Mouse (Mus musculus): ENCODE data around the gene Nectin1.
A peak's percentile ranks its signal among the peaks of the same experiment; 100 is the strongest.

Gene Nectin1

GRCm38 (mm10) chr9:43768779-43769178 is 25.0 kb downstream of the Nectin1 start:
- no peak for DNase-seq

- no peak for DNase-seq
Measured at GRCm38 (mm10) chr9:43769228-43769627, 25.4 kb downstream of the Nectin1 start.

DNA sequence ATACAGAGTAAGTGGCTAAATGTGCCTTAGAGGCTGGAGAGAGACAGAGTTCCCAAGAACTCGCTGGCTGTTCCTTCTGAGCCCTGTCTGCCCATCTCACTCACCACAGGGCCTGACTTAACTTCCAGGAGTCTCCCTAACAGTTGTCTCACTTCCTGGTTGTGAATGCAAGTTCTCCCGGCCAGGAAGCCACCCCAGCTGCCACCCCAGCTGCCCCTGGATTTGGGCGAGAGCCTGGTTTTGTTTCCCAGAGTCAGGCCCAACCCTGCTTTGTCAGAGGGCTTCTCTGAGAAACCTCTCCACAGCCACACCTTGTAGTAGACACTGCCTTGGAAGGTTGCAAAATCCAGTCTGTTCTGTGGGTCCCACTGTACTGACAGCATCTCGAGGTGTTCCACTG is 26.2 kb downstream of the Nectin1 start:
- no peak for DNase-seq

DNA sequence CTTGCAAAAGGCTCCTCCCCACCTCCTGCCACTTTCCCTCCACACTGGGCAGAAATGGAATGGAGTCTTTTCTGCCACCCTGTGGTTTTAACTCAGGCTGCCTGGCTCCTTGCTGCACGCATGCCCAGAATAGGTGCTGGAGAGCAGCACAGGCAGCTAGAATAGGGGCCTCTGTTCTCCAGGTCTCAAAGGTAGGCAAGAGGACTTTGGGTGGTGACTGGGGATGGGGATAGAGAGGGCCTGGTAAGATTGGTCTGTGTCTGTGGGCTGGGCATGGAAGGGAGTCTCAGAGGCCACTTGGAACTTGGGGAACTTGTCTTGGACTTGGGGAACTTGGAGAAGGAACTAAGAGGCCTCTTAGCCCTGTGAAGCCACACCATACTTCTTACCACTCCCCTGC is 27.3 kb downstream of the Nectin1 start:
- no peak for DNase-seq

DNA sequence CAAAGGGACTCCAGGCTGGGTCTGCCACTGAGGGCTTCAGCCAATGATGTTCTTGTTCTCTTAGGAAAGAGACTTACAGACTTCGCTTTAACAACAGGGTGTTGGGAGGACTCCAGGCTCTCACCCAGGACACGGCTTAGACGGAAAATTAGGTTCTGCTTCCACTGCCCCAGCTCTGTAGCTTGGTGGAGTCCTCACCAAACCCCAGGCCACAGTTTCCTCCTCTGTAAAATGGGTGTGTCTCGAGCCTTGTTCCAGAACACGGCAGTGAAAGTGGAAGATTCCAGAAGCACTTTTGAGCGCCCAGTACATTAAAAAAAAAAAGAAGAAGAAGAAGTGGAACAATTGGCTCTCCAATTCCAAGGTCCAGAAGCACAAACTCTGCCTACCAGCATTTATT is 28.7 kb downstream of the Nectin1 start:
- DNase-seq = no peak

GRCm38 (mm10) chr9:43773521-43773920 is 29.7 kb downstream of the Nectin1 start:
- DNase-seq = no peak

GRCm38 (mm10) chr9:43774427-43774826 is 30.6 kb downstream of the Nectin1 start:
- no peak for DNase-seq

- no peak for DNase-seq
Measured at GRCm38 (mm10) chr9:43776231-43776630, 32.4 kb downstream of the Nectin1 start.

DNA sequence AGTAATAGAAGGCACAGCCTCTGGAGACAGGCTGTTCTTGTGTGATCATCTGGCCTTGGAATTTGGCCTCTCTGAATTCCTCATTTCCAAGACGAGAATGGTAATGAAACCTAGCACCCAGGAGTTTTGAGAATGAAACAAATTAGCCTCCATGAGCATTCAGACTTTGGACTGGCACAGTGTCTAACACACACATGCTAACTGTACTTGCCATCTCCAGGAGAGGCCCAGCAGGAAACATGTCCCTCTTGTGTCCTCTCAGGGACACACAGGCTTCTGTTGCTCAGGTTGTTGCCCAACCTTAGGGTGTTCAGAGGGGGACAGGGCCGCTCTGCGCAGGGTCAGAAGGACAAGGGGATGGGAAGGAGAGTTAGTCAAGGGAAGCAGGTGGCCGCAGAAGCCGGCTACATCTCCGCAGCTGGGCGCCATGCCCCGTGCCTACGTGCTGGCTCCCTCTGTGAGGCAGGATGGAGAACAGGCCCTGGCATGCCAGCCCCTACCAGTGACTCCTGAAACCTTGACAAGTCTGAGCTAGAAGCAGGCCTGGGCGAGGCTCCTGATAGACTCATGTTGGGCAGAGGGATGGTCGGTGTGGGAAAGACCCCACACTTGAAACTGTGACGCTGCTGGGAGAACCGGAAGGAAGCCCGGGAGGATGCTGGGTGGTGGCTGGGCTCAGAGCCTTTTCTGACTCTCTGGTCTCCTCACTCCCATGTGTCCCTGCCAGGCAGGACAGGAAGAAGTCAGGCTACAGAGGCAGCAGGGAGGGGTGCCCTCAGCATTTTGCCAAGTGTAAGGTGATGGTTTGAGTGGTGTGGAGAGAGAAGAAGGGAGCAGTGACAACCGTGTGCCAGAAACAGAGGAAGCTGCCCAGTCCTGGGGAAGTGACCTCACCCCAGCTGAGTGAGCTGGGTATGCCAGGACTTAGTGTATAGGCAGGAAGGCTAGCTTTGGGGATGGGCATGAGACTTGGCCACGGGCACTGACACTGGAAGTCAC is 33.9 kb downstream of the Nectin1 start:
- DNase-seq = no peak

- no peak for DNase-seq
Measured at GRCm38 (mm10) chr9:43780883-43781282, 37.1 kb downstream of the Nectin1 start.

DNA sequence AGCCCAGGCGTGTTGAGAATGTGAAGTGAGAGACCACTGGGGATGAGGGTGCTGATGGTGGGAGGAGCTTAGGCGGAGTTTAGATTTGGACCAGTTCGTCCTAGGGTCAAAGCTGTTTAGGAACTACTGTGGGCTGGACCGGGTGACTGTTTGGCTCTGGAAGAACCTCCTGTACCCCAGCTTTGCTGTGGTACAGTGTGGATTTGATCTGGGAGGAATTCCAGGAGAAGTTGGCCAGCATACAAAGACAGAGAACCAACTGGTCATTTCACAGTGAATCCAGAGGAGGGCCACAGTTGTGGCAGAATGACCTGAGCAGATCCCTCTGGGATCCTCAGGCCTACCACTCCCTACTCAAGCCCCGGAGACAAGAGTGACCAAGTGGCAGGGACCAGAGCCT is 38.6 kb downstream of the Nectin1 start:
- no peak for DNase-seq

DNA sequence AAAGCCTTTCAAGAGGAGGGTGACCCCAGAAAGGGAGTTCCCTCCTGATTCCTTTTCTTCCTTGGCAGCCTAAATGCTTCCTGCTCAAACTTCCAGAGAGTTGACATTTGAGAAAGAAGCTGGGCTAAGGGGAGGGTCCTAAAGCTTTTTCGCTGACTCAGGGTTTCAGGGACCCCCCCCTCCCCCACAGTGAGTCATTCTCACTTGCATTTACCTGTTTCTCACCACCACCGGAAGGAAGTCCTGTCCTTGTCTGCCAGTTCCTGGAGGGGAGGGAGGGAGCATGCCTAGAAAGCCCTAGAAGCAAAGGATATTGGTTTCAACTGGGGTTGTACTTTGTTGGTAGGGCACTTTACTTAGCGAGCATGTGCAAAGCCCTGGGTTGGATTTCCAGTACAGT is 40.2 kb downstream of the Nectin1 start:
- no peak for DNase-seq

- no peak for DNase-seq
Measured at GRCm38 (mm10) chr9:43784841-43785240, 41.1 kb downstream of the Nectin1 start.

GRCm38 (mm10) chr9:43787591-43787990 is 43.8 kb downstream of the Nectin1 start:
- no peak for DNase-seq

DNA sequence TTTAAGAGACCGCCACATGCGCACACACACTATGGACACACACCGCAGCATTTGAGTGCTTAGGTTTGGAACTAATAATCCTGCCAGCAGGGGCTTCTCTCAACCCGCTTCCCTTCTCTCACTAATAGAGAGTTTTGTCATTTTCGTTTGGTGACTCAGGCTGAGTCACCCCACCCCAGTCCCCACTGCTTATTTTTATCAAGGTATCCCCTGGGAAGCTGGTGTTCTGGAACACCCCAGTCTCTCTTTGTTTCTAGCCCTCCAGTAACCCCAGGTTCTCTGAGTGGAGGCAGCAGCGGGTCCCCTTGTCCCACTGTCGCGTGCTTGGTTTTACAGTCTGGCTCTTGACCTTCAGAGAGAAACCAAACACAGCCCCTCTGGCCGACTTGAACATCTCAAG is 48.9 kb downstream of the Nectin1 start:
- no peak for DNase-seq

DNA sequence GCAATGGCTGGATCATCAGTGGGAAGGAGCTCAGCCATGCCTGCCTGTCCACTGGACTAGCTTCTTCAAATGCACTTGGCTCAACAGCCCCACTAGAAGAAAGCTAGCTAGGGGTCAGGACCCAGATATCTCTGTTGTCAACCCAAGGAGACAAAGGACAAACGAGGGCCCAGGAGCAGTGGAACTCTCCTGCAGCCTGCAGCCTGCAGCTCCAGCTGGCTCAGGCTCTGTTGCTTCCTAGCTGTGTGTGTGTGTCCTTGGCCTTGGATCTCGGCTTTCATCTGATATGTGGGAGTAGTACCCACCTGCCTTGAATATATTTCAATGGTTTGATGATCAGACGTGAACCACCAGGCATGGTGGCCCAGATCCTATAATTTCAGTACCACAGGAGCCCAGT is 49.6 kb downstream of the Nectin1 start:
- DNase-seq = no peak

GRCm38 (mm10) chr9:43796031-43796430 is 52.2 kb downstream of the Nectin1 start:
- DNase-seq = no peak

GRCm38 (mm10) chr9:43796841-43797740 is 53.3 kb downstream of the Nectin1 start:
- peak; percentile 95 for DNase-seq

- no peak for DNase-seq
Measured at GRCm38 (mm10) chr9:43797746-43798145, 54.0 kb downstream of the Nectin1 start.

DNA sequence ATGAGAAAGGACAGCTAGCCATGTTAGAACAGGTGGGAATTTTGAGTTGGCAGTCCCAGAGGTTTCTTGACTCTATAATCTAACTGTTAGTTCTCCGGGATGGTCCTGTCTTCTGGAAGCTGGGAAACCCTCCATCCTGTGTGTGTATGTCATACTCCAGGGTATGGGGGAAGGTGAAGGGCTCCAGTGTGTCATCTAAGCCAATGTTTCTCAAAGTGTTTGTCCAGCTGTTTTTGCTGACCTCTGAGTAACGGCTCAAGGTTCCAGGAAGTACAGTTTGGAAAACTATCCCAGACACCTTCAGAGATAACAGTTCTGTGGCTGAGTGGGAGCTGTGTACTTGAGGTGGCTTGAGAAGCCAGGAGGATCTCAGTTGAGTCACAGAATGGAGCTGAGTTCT is 56.7 kb downstream of the Nectin1 start:
- DNase-seq = no peak

- DNase-seq = peak; percentile 99
Measured at GRCm38 (mm10) chr9:43801911-43802310, 58.1 kb downstream of the Nectin1 start.

GRCm38 (mm10) chr9:43807565-43807964 is 63.8 kb downstream of the Nectin1 start:
- DNase-seq = no peak

DNA sequence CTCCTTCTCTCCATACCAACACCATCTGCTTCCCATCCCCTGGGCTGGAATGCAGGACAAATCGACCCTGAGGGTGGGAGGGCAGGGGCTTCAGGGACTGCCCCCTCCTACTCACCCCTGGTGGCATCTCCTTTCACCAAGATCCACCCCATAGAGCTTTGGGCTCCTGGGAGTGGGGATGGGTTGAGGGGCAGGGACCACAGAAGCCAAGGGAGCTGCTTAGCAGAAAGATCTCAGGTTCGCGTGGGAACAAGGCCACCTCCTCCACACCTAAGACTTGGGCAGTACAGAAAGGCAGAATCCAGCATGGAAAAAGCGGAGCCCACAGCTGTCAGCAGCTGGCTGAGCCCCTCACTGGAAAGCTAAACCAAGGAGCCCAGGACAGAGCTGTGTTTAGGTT is 64.3 kb downstream of the Nectin1 start:
- no peak for DNase-seq

DNA sequence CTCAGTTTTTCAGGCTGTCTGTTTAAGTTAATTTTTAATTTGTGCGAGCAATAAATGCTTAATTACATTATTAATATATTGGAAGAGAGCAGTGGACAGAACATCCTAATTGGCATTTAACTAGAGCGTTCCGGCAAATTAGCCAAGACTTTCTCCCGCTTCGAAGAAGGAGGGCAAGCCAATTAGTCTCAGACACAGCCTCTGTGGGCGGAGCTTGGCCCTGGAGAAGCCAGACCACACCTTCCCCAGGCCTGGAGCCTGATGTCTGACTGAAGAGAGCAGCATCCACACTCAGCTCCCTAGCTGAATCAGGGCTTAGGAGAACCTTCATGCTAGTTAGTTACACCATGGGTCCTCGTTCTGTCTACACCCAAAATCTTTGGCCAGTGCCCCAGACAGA is 64.8 kb downstream of the Nectin1 start:
- DNase-seq = no peak

Data from heart, adult 11 months (tissue).